Mouse (Mus musculus) brown adipose tissue, adult 24 weeks (tissue): ENCODE data around the gene Shroom3. TPM values are rescaled to one million over a fixed set of nuclear protein-coding genes. Genes with fewer than 3 reads are reported as not detected.

Source experiments
- H3K27ac ChIP-seq: fragments of 200-500 bp; replicated peaks from 2 replicates; pipeline ENCODE4 v1.5.1; 2012; ENCODE audit warnings: low read depth, mild to moderate bottlenecking, low read length
- H3K4me1 ChIP-seq: fragments of 200-500 bp; 2 replicates; pipeline ENCODE4 v1.6.1; 2012; ENCODE audit warnings: low read length, mixed read lengths; ENCODE audit not compliant: control insufficient read depth, insufficient read depth, insufficient read length
- H3K4me3 ChIP-seq: fragments of 200-500 bp; 2 replicates; pipeline ENCODE4 v1.5.1; 2012; ENCODE audit warnings: low read depth, mild to moderate bottlenecking, low read length, moderate library complexity; ENCODE audit not compliant: insufficient read depth
- polyA plus RNA-seq: library from polyadenylated mRNA; stranded (reverse); fragments of >200 nt; gene quantifications from 2 replicates; pipeline ENCODE4 v1.2.4, GENCODE M21; 2012; ENCODE audit not compliant: missing spikeins, insufficient read depth, insufficient read length

Gene Shroom3
- polyA plus RNA-seq: 0.50 and 0.59 TPM in 2 replicates

DNA sequence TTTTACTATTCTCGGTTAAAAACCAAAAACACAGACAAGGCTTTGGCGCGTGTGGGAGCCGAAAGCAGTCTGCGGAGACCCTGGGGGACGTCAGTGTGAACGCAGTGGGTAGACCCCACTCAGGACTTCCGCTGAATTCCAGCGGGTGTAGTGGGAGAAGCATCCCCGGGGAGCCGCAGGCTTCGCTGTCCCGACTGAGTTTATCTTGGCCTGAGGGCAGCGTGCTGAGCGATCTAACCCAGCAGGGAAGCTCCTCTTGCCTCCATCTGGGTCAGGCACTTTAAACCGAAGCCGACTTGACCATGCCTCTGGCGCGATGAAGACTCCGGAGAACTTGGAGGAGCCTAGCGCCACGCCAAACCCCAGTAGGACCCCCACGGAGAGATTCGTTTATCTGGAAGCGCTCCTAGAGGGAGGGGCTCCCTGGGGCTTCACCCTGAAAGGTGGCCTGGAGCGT is at the start of gene Shroom3:
Shroom3 (plus strand) TSS at position 85 of the 457 bp plus-strand sequence.
- Histone ChIP-seq H3K4me3 (peak within 1 kb of the TSS; percentile 61), H3K4me1 (0 out of 2 replicates have a peak, but pooled peaks cover 4% of the 10 kb centered on the region), H3K27ac (no peak within 1 kb of the TSS)

DNA sequence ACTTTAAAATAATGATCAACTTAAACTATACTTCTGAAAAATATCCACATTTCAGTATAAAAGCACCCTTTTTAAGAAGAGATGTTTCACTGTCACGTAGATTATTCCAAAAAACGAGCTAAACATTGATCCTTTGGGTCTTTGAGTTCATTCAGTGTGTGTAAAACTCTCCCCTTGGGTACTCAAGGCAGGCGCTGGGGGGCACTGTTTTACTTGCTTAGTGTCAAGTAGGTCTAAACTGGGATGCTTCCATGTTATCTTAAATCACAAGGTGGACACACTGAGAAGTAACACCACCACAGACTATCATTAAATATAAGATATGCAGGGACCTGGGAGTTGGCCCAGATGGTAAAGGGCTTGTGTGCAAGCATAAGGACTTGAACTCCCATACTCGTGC is 49.7 kb upstream of the Shroom3 start:
- Histone ChIP-seq H3K4me1 (no peaks in the 10 kb centered on the region), H3K27ac (no peak overlapping the region), H3K4me3 (no peak overlapping the region)

DNA sequence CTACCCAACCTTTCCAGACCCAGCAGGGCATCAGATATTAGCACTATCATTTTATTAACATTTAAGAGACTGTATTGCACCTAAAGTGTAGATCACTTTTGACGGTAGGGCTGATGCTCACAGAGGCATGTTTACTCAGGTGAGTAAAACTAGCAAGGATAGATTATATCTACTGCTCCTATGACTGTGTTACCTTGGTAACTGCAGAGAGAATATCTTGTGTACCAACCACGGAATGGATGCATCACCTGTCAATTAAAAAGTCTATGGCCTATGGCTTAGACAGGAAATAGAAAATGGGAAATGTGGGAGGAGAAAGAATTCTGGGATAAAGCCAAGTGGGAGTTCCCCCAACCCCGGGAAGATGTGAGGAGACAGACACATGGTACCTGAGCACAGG is 48.3 kb upstream of the Shroom3 start:
- Histone ChIP-seq H3K4me1 (no peaks in the 10 kb centered on the region), H3K4me3 (no peak overlapping the region), H3K27ac (no peak overlapping the region)

DNA sequence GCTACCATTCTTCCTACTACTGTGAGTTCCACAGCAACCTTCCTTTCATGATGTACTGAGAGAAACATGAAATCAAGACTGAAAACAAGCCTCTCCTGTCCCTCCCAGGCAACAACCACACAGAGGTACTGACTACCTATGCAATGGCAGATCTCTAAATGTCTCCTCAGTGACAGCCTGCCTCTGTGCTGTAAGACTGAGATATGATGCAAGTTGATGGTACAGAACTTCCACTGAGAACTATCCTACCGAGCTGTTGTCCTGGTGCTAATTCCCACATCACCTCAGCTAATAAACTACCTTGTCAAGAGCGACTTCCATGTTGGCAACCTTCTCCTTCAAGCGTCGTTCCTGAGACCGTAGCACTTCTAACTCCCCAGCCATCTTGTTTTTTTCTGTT is 47.3 kb upstream of the Shroom3 start:
- Histone ChIP-seq H3K27ac (no peak overlapping the region), H3K4me1 (no peaks in the 10 kb centered on the region), H3K4me3 (no peak overlapping the region)

DNA sequence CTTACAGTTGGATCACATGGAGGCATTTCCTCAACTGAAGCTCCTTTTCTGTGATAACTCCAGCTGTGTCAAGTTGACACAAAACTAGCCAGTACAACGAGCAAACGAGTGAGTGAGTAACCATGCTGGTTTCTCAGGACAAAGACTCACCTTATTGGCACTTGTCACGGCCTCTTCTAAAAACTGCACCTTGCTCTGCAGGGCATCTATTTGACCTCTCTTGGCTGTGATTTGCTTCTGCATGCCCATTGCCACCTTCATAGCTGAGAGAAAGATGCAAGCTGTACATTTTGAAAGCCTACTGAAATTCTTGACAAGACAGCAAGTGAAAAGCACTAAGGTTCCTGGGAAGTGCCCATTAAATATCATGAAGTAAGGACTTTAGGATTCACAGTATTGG is 42.4 kb upstream of the Shroom3 start:
- Histone ChIP-seq H3K4me1 (no peaks in the 10 kb centered on the region), H3K27ac (no peak overlapping the region), H3K4me3 (no peak overlapping the region)

DNA sequence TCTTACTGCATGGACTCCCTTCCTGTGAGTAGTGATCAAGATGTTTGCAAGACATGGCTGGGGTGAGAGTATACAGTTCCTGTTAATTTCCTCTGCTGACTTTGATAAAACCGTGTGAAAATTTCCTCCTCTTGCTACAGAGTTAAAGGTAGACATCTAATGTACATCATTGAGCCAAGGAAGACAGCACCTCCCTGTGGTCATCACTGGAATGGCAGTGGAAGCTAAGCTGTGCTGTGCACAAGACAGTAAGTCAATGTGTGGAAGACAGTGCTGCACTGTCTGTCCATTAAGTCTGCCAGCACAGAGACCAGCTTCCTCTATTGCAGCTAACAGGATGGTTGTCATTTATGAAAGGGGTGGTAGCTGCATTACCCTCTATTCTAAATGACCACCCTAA is 27.0 kb upstream of the Shroom3 start:
- Histone ChIP-seq H3K4me3 (no peak overlapping the region), H3K4me1 (no peaks in the 10 kb centered on the region), H3K27ac (no peak overlapping the region)

DNA sequence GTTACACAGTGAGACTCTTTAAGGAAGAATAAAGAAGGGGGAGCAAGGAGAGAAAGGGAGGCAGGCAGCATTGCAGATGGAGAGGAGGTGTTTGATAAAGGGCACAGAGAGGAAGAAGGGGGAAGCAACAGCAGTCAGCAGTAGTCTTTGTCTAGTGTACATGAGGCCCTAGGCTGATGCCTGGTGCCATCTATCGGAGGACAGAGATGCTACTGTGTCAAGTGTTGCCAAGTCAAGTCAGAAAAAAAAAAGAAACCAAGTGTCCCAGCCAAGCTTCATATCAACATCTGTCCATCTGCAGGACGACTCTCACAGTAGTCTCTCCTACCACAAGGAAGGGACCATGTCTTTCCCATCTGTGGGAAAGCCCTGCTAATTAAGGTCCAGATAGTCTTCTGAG is 18.9 kb upstream of the Shroom3 start:
- H3K27ac ChIP-seq: no peak overlapping the region
- no peak overlapping the region for H3K4me3 ChIP-seq
- no peaks in the 10 kb centered on the region for H3K4me1 ChIP-seq

DNA sequence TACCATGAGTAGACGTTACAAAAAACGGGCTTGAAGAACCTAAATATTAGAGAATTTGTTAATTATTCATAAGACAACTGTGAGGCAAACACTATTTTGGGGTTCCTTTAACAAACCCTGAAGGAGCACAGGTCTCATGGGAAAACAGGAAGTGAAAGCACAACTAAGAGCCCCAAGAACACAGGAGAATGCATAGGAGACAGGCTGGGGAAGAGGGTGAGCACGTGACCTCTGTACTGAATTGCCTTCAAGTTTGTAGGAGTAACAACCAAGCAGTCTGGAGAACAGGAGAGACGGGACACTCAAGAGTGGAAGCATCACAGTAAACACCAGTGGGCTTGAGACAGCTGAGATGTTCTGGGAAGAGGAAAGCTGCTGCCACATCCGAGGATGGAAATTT is 16.4 kb upstream of the Shroom3 start:
- Histone ChIP-seq H3K27ac (no peak overlapping the region), H3K4me1 (no peaks in the 10 kb centered on the region), H3K4me3 (no peak overlapping the region)

DNA sequence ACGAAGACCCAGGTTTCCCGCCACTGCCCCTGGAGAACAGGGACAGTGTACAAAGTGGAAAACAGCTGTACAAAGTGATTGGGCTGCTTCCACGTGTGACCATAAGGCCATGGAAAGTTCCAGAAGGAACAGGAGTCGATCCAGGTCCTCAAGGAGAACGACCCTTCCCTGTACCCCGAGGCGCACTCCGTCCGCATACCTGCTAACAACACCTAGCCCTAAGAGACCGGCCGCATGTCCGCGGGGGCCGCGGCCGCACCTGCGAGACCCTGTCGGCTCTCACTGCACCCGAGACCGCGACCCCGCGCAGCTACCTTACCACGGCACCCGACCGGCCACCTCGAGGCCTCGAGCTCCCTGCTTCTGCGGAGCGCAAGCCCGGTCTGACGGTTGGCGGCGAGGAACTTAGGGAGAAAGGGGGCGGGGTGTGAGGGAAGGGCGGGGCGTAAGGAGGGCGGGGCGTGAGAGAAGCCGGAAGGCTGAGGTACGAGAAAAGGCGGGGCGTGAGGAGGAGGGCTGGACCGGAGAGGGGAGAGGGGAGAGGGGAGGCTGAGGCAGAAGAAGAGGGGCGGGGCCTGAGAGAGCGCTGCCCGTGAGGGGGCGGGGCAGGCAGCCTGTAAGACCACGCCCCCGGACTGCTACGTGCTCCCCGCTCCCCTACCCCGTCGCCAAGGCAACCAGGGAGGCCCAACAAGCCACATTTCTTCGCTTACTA is 8.2 kb upstream of the Shroom3 start, which contains the start of gene Ccdc158:
Ccdc158 (minus strand) TSS at position 413 of the 715 bp plus-strand sequence.
- Histone ChIP-seq H3K27ac (no peak within 1 kb of the TSS), H3K4me3 (peak within 1 kb of the TSS; percentile 34), H3K4me1 (peaks cover 3% of the 10 kb centered on the region)

DNA sequence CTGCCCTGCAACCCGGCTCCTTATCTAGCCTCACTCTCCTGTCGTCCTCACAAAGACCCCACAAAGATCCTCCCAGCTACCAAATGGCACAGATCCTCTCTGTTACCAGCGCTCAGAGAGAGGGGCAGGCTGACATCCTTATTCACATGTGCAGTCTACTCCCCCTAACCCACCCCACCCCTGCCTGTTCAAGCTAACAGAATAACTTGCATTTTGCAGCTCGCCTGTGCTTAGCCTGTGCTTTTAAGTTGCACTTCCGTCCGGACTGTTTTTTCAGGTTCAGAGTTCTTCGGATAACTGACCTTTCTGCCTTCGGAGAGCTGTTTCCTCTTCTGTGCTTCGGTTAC is 7.7 kb upstream of the Shroom3 start:
- no peak overlapping the region for H3K27ac ChIP-seq
- H3K4me1 ChIP-seq: peaks cover 3% of the 10 kb centered on the region
- H3K4me3 ChIP-seq: peak overlapping the region; percentile 30

DNA sequence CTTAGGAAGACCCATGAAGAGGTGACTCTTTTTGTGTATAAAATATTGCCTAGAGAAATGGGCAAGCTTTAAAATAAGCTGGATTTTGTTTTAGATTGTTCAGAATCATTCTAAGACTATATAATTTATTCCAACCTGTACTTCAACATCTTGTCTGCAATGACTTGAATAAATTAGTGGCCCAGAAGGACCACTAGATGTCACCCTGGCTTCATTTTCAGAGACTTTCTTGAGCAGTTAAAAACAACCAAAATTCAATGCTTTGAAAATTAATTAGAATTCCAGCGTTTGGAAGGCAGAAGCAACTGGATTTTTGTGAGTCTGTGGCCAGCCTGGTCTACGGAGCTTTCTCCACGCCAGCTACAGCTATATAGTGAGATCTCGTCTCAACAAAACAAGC is 3.8 kb upstream of the Shroom3 start:
- Histone ChIP-seq H3K27ac (no peak overlapping the region), H3K4me1 (peaks cover 7% of the 10 kb centered on the region), H3K4me3 (no peak overlapping the region)

DNA sequence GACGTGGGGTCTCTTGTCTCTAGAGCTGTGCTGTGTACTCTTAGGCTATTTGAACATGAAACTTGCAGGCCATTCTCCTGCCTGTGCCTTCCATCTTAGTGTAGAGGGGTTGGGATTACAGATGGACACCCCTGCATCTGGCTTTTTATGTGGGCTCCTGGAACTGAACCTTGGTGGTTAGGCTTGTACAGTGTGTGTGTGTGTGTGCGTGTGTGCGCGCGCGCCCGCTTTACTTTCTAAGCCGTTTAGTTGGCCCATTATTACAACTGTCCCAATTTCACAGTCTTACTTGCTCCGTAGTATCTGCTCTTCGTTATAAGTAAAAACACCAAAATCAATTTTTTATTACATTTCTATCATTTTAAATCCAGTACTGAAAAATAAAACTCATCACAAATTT is 1.4 kb upstream of the Shroom3 start:
- Histone ChIP-seq H3K4me1 (0 out of 2 replicates have a peak, but pooled peaks cover 4% of the 10 kb centered on the region), H3K4me3 (no peak overlapping the region), H3K27ac (no peak overlapping the region)

DNA sequence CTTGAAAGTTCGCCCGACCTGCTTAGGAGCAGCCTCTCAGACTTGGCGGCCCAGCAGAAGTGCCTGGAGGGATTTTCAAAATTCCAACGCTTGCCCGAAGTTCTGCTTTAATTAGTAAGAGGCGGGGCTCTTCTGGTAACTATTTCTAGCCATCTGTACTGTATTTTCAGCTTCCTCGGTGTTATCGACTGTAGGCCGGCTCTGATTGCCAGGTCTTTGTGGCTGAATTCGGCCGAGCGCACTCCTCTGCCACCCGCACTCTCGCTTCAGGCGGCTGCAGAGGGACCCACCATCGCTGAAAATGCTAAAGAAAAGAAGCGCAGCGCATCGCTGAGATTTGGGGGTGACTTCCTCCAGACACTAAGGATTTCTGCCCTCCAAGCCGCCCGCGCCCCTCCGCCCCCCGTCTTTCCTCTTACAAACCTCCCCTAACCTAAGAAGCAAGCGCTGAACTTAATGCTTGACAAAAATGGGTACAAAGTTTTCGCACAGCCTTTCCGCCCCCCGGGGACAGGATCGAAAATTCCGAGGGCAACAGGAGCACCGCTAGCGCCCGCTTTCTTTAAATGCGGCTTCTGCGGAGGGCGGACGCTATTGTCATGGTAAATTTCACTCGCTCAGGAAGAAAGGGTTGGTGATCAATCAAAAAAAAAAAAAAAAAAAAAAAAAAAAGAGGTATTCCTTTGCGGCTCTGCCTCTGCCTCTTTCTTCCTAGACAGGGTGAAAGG is 450 bp upstream of the Shroom3 start:
- H3K4me1 ChIP-seq: 0 out of 2 replicates have a peak, but pooled peaks cover 4% of the 10 kb centered on the region
- no peak overlapping the region for H3K27ac ChIP-seq
- peak overlapping the region; percentile 61 for H3K4me3 ChIP-seq

DNA sequence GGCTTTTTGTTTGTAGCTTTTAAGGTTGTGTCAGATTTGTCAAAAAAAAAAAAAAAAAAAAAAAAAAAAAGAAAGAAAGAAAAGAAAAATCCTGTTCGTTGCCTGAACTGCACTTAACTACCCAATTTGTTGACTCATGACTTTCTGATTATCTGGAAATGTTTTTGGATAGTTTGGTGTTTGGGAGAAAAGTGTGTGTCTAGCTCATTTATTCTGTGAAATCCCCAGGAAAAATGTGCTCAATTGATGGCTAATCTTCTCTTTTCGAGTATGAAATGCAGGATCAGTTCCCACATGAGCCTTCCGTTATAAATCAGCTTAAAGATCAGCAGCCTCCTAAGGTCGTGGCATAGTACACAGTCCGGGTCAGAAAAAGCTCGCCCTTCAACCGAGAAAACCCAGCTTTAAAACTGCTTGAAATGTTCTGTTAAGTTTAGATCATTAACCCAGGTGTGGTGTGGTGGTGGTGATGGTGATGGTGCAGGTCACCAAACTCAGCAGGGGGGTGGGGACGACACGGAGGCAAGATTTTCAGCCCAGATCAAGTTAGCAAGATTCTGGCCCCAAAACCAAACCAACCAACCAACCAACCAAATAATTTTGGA is 738 bp downstream of the Shroom3 start:
- Histone ChIP-seq H3K27ac (no peak overlapping the region), H3K4me1 (0 out of 2 replicates have a peak, but pooled peaks cover 4% of the 10 kb centered on the region), H3K4me3 (no peak overlapping the region; the same call in 1 of the 2 replicates)

DNA sequence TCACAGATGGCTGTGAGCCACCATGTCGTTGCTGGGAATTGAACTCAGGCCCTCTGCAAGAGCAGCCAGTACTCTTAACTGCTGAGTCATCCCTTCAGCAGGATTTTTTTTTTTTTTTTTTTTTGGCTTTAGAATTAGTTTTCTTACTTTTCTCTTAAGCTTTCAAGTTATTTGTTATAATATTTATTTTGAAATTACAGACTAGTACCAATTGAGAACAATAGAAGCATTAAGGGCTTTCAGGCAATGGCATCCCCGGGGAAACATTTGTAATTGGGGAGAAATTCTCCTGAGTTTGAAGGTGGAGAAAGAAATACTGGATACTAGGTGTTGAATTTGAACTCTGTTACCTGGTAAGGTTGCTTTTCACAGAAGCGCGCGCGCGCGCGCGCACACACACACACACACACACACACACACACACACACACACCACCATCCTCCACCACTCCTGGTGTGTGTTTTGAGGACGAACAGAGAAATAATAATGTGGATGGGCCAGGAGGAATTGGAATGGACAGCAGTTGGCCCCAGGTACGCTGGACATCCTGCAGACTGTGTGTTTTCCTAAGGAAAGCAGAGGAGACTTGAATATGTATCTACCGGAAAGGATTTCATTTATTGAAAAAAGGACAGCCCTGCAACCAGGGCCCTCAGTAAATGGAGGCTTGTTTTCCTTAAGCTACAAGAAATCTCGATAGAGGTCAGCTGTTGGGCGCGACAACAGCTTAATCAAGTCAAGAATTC is 1.7 kb downstream of the Shroom3 start:
- Histone ChIP-seq H3K4me1 (0 out of 2 replicates have a peak, but pooled peaks cover 4% of the 10 kb centered on the region), H3K4me3 (no peak overlapping the region), H3K27ac (no peak overlapping the region)
